Mouse (Mus musculus): ENCODE results near the gene Prr13. TPM values are rescaled to one million over a fixed set of nuclear protein-coding genes. Genes with fewer than 3 reads are reported as not detected.

Gene Prr13
- polyA plus RNA-seq, 1 experiment from 2014 or later, result 139 TPM

GRCm38 (mm10) chr15:102510590-102511284, 51.9 kb downstream of the Prr13 start:
- WGBS (ENCODE audit: insufficient replicate concordance), result 4% methylated on average over 34 of the region's 34 CpGs
- Histone ChIP-seq H3K4me1 (ENCODE audit: control insufficient read depth, low read depth, low read length) (peaks cover 15% of the 10 kb centered on the region), H3K4me3 (ENCODE audit: low read depth, low read length) (peak overlapping the region; percentile 68), H3K27ac (ENCODE audit: low read length) (no peak overlapping the region; the same call in 1 of the 2 replicates), H3K27me3 (ENCODE audit: control insufficient read depth, insufficient read depth, low read depth, low read length) (no peaks in the 10 kb centered on the region), H3K4me2 (ENCODE audit: low read depth, low read length) (peak overlapping the region; percentile 91), H3K9ac (ENCODE audit: low read depth, low read length) (peak overlapping the region; percentile 57), H3K9me3 (replicated peaks; ENCODE audit: control insufficient read depth, low read length) (no peaks in the 10 kb centered on the region), H3K36me3 (ENCODE audit: control insufficient read depth, insufficient read depth) (no peaks in the 10 kb centered on the region)
- peak; percentile 94 for ATAC-seq (ENCODE audit: low read depth)

GRCm38 (mm10) chr15:102511285-102511833, 52.5 kb downstream of the Prr13 start:
- Histone ChIP-seq H3K4me3 (ENCODE audit: low read depth, low read length) (no peak overlapping the region), H3K9me3 (replicated peaks; ENCODE audit: control insufficient read depth, low read length) (no peaks in the 10 kb centered on the region), H3K4me1 (ENCODE audit: control insufficient read depth, low read depth, low read length) (peaks cover 18% of the 10 kb centered on the region), H3K4me2 (ENCODE audit: low read depth, low read length) (no peak overlapping the region), H3K27ac (ENCODE audit: low read length) (no peak overlapping the region), H3K27me3 (ENCODE audit: control insufficient read depth, insufficient read depth, low read depth, low read length) (peaks cover 3% of the 10 kb centered on the region; the same call in 1 of the 2 replicates), H3K9ac (ENCODE audit: low read depth, low read length) (no peak overlapping the region), H3K36me3 (ENCODE audit: control insufficient read depth, insufficient read depth) (no peaks in the 10 kb centered on the region)
- WGBS (ENCODE audit: insufficient replicate concordance), result 36% methylated on average over 6 of the region's 6 CpGs
- ATAC-seq (ENCODE audit: low read depth), result no peak

- Histone ChIP-seq H3K9me3 (replicated peaks; ENCODE audit: control insufficient read depth, low read length) (no peaks in the 10 kb centered on the region), H3K27ac (ENCODE audit: low read length) (no peak overlapping the region), H3K4me2 (ENCODE audit: low read depth, low read length) (no peak overlapping the region), H3K36me3 (ENCODE audit: control insufficient read depth, insufficient read depth) (no peaks in the 10 kb centered on the region), H3K9ac (ENCODE audit: low read depth, low read length) (no peak overlapping the region), H3K27me3 (ENCODE audit: control insufficient read depth, insufficient read depth, low read depth, low read length) (peaks cover 3% of the 10 kb centered on the region; the same call in 1 of the 2 replicates), H3K4me1 (ENCODE audit: control insufficient read depth, low read depth, low read length) (peaks cover 23% of the 10 kb centered on the region), H3K4me3 (ENCODE audit: low read depth, low read length) (no peak overlapping the region)
- no peak for ATAC-seq (ENCODE audit: low read depth)
- WGBS (ENCODE audit: insufficient replicate concordance), result 54% methylated on average over 5 of the region's 5 CpGs
These were observed 53.2 kb downstream of the Prr13 start for GRCm38 (mm10) chr15:102512010-102512409.

Other genes starting within 250 kb of the Prr13 start
- 5.5 and 5.6 TPM in 2 replicates for gene Itgb7, start 227.1 kb upstream of the Prr13 start, polyA plus RNA-seq (2015; fragmentation: Nextera tagmentation; extraction: Ambion mirVana)
- gene Rarg, start 201.5 kb upstream of the Prr13 start, polyA plus RNA-seq (2015; fragmentation: Nextera tagmentation; extraction: Ambion mirVana), result 2.4 and 2.5 TPM in 2 replicates
- gene Gm9918, start 188.5 kb upstream of the Prr13 start, polyA plus RNA-seq (2015; fragmentation: Nextera tagmentation; extraction: Ambion mirVana), result not detected in 2 replicates
- 20.0 and 21.3 TPM in 2 replicates for gene Mfsd5, start 179.6 kb upstream of the Prr13 start, polyA plus RNA-seq (2015; fragmentation: Nextera tagmentation; extraction: Ambion mirVana)
- 21.2 and 24.8 TPM in 2 replicates for gene Espl1, start 162.8 kb upstream of the Prr13 start, polyA plus RNA-seq (2015; fragmentation: Nextera tagmentation; extraction: Ambion mirVana)
- gene Pfdn5, start 132.9 kb upstream of the Prr13 start, polyA plus RNA-seq (2015; fragmentation: Nextera tagmentation; extraction: Ambion mirVana), result 107 and 108 TPM in 2 replicates
- 34.0 and 39.3 TPM in 2 replicates for gene Myg1, start 127.3 kb upstream of the Prr13 start, polyA plus RNA-seq (2015; fragmentation: Nextera tagmentation; extraction: Ambion mirVana)
- gene Aaas, start 108.3 kb upstream of the Prr13 start, polyA plus RNA-seq (2015; fragmentation: Nextera tagmentation; extraction: Ambion mirVana), result 39.3 and 42.4 TPM in 2 replicates
- gene Sp7, start 91.8 kb upstream of the Prr13 start, polyA plus RNA-seq (2015; fragmentation: Nextera tagmentation; extraction: Ambion mirVana), result 0.02 TPM in 1 of 2 replicates, not detected in the other
- 3.7 TPM in 2 replicates for gene Sp1, start 52.9 kb upstream of the Prr13 start, polyA plus RNA-seq (2015; fragmentation: Nextera tagmentation; extraction: Ambion mirVana)
- 0.04 and 0.07 TPM in 2 replicates for gene Amhr2, start 13.7 kb upstream of the Prr13 start, polyA plus RNA-seq (2015; fragmentation: Nextera tagmentation; extraction: Ambion mirVana)
- gene Pcbp2, start 11.5 kb downstream of the Prr13 start, polyA plus RNA-seq (2015; fragmentation: Nextera tagmentation; extraction: Ambion mirVana), result 64.7 and 67.7 TPM in 2 replicates
- gene Gm10337, start 44.7 kb downstream of the Prr13 start, polyA plus RNA-seq (2015; fragmentation: Nextera tagmentation; extraction: Ambion mirVana), result not detected in 2 replicates
- 1.4 and 2.0 TPM in 2 replicates for gene Map3k12, start 58.0 kb downstream of the Prr13 start, polyA plus RNA-seq (2015; fragmentation: Nextera tagmentation; extraction: Ambion mirVana)
- 34.6 and 37.0 TPM in 2 replicates for gene Tarbp2, start 59.2 kb downstream of the Prr13 start, polyA plus RNA-seq (2015; fragmentation: Nextera tagmentation; extraction: Ambion mirVana)
- 0.46 and 0.57 TPM in 2 replicates for gene Npff, start 65.9 kb downstream of the Prr13 start, polyA plus RNA-seq (2015; fragmentation: Nextera tagmentation; extraction: Ambion mirVana)
- gene Gm28047, start 166.0 kb downstream of the Prr13 start, polyA plus RNA-seq (2015; fragmentation: Nextera tagmentation; extraction: Ambion mirVana), result not detected in 2 replicates
- 10.2 and 11.1 TPM in 2 replicates for gene Atf7, start 166.4 kb downstream of the Prr13 start, polyA plus RNA-seq (2015; fragmentation: Nextera tagmentation; extraction: Ambion mirVana)
- gene Atp5g2, start 213.3 kb downstream of the Prr13 start, polyA plus RNA-seq (2015; fragmentation: Nextera tagmentation; extraction: Ambion mirVana), result 25.6 and 26.0 TPM in 2 replicates

Data from liver, embryonic 16.5 days (tissue).